Mouse (Mus musculus) small intestine, adult 2 months (tissue): ENCODE measurements around the gene Zbtb40.

ENCODE experiments used
- CTCF ChIP-seq: fragments of 200-500 bp; IDR thresholded peaks from 2 replicates; pipeline ENCODE4 v1.5.1; 2012; ENCODE audit warnings: low read depth, mild to moderate bottlenecking, control low read depth, inconsistent platforms, low read length, moderate library complexity, mixed read lengths; ENCODE audit not compliant: insufficient replicate concordance, insufficient read length; ENCODE audit errors: extremely low read depth
- POLR2A ChIP-seq: fragments of 200-500 bp; IDR thresholded peaks from 2 replicates; pipeline ENCODE4 v1.6.1; 2012; ENCODE audit warnings: low read depth, mild to moderate bottlenecking, control low read depth, inconsistent platforms, low read length, moderate library complexity

DNA sequence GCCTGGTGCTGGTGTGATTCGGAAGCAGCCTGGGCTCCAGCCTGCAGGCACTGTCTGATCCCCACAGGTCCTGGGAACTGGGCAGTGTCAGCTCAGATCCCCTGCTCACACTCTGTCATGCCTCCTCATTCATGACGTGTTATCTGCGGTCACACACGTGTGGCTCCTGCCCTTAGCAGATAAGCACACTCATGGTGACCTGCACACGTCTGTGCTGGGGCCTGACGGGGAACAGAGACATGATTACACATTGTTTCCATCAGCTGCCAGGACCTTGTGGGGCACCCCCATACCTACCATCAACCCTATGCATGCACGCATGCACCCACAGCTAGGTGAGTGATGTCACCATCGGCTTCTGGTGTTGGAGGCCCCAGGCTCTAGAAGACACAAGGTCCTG lies 118.1 kb downstream of the Zbtb40 start:
- no peak for TF ChIP-seq CTCF
- no peak for TF ChIP-seq POLR2A
